Mouse (Mus musculus) G1E (cell line): ENCODE measurements around the gene Arl4d. TPM values are rescaled to one million over a fixed set of nuclear protein-coding genes. Genes with fewer than 3 reads are reported as not detected.
"Not testable (repeated sequence)": the region's sequence is repeated elsewhere in the genome, so short reads cannot be mapped to it uniquely, and the experiment has no call there.

Source experiments
- ATAC-seq: 2 replicates; pipeline ENCODE4 v1.8.0; 2016; ENCODE audit warnings: mild to moderate bottlenecking; ENCODE audit not compliant: insufficient number of reproducible peaks, poor library complexity, low FRiP score, severe bottlenecking; ENCODE audit errors: extremely low read depth
- DNase-seq: peaks from one replicate; pipeline ENCODE4 v3.0.0; 2012; ENCODE audit warnings: low spot score
- H3K27me3 ChIP-seq: 2 replicates; pipeline ENCODE4 v1.6.1; 2012; ENCODE audit warnings: mild to moderate bottlenecking, low read length, inconsistent platforms; ENCODE audit not compliant: insufficient read depth
- H3K36me3 ChIP-seq: replicated peaks from 2 replicates; pipeline ENCODE3; 2012; ENCODE audit warnings: mild to moderate bottlenecking, inconsistent platforms
- H3K4me1 ChIP-seq: 2 replicates; pipeline ENCODE4 v1.6.1; 2012; ENCODE audit warnings: low read depth, low read length, inconsistent platforms, mixed read lengths; ENCODE audit not compliant: insufficient read depth
- H3K4me3 ChIP-seq: 2 replicates; pipeline ENCODE4 v1.5.1; 2012; ENCODE audit warnings: low read depth, mild to moderate bottlenecking, inconsistent platforms, low read length, moderate library complexity, mixed read lengths
- H3K9me3 ChIP-seq: replicated peaks from 2 replicates; pipeline ENCODE4 v1.6.1; 2012; ENCODE audit warnings: inconsistent platforms
- CTCF ChIP-seq: IDR thresholded peaks from 2 replicates; pipeline ENCODE4 v1.5.1; 2012; ENCODE audit warnings: low read depth, low read length, inconsistent platforms, mixed read lengths
- GATA1 ChIP-seq: IDR thresholded peaks from 2 replicates; pipeline ENCODE4 v1.6.1; 2012; ENCODE audit warnings: borderline replicate concordance, low read length, inconsistent platforms, mixed read lengths
- GATA2 ChIP-seq: IDR thresholded peaks from 2 replicates; pipeline ENCODE4 v1.6.1; 2012; ENCODE audit warnings: low read depth, low read length, inconsistent platforms, borderline replicate concordance
- POLR2AphosphoS5 ChIP-seq: IDR thresholded peaks from 2 replicates; pipeline ENCODE4 v1.6.1; 2012; ENCODE audit warnings: low read depth, low read length, inconsistent platforms; ENCODE audit not compliant: insufficient replicate concordance
- TAL1 ChIP-seq: conservative IDR thresholded peaks from 2 replicates; pipeline ENCODE4 v1.6.1; 2012; ENCODE audit warnings: low read depth, low read length, inconsistent platforms, mixed read lengths
- polyA plus RNA-seq: library from polyadenylated mRNA; stranded (reverse); fragments of >175 nt; gene quantifications from 2 replicates; pipeline ENCODE4 v1.2.3, GENCODE M21; 2012
- total RNA-seq, 2 experiments: library from RNA; stranded (forward) in 1 of 2; stranded (reverse) in 1 of 2; fragments of 200-1000 nt in 1 of 2; fragments of >200 nt in 1 of 2; fragmentation: Nextera tagmentation in 1 of 2; gene quantifications; 2 replicates each; pipeline ENCODE4 v1.2.3; 2014 to 2017

Arl4d gene
- total and polyA plus RNA-seq, 3 experiments: 2.2 to 5.2 (median 3.5) TPM

DNA sequence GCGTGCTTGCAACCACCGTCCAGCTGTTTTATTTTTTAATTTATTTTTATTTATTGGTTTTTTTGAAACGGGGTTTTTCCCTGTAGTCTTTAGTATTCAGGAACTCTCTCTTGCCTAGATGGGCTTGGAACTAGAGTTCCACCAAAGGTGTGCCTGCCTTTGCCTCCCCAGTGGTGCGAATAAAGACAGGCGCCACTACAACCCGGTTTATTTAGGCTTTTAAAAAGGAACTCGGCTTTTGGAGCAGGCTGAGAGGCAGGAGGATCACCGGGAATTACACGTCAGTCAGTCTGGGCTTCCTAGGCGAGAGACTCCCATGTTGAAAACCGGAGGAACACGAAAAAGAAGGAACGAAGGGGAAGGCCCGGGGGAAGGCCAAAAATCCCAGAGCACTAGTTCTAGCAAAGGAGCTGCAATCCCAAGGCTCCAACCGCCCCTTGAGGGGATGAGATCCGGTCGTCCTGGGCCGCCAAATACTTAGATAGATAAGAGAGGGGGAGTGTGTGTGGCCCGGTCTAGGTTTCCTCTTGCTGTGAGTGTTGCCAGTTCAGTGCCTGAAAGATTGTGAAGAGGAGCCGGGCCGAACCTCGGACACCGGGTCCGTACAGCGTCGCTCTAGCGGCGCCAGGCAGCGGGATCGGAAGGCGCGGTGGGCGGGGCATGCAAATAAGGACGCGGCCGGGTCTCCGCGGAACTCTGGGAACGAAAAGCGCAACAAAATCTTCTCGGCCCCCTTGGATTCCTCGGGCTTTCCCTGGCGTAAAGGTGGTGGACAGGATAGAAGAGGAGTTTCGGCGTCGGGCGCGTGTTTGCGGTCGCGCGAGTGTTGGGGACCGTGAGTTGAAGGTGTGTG is 24.3 kb upstream of the Arl4d start:
- DNase-seq, H3K4me1 ChIP-seq, H3K36me3 ChIP-seq, H3K27me3 ChIP-seq, ATAC-seq, H3K9me3 ChIP-seq: not testable (repeated sequence)
- TF ChIP-seq POLR2AphosphoS5: 0 out of 2 replicates have a peak, but pooled peaks have one; percentile 7
- peak overlapping the region; percentile 60; the same call in 1 of the 2 replicates for H3K4me3 ChIP-seq

DNA sequence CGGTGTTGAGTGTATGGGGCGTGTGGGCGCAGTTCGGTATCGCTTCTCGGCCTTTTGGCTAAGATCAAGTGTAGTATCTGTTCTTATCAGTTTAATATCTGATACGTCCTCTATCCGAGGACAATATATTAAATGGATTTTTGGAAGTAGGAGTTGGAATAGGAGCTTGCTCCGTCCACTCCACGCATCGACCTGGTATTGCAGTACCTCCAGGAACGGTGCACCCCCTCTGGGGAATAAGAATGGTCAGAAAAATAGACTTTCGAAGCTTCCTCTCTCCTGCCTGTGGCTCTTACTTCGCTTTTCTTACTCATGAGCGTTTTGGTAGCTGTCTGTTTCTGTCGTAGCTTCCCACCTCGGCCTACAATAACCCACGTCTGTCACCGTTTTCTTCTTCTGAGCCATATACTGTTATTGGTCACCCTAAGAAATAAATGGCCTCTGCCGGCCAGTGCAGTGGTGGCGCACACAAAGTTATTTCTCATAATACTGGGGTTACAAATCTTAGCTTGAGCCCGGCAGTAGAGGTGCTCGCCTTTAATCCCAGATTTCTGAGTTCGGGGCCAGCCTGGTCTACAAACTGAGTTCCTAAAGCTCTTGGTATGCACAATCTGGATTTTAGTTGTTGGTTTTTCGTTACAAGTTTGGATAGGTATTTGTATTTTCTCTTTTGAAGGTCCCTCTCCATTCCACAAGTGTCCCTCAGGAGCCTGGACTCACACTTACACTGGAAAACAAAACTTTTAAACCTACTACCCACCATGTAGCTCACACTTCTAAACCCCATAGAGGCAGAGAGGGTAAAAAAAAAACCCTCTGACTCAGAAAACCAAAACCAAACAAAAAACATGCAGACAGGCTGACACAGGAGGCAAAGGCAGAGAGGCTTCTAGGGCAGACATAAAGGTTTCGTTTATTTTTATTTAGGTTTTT is 23.4 kb upstream of the Arl4d start:
- not testable (repeated sequence) for H3K4me3 ChIP-seq

DNA sequence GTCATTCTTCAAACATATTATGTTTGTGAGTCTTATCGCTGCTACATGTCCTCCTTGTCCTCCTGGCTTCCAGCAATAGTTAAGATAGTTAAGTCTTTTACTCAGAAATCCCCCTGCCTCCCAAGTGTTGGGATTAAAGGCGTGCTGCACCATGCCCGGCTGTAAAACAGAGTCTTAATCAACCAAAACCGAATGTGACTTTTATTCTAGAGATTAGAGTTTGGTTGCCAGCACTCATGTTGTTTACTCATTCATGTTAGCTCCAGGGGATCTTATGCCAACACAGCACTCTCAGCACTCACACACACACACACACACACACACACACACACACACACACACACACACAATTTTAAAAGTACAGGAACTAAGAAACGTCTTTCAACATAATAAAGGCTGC is 22.4 kb upstream of the Arl4d start:
- H3K4me3 ChIP-seq: no peak overlapping the region
- ATAC-seq: no peak
- H3K4me1 ChIP-seq: peaks cover 7% of the 10 kb centered on the region
- H3K27me3 ChIP-seq: peaks cover 7% of the 10 kb centered on the region
- H3K9me3 ChIP-seq: peaks cover 5% of the 10 kb centered on the region
- DNase-seq: no peak
- TF ChIP-seq GATA1 (no peak), POLR2AphosphoS5 (no peak), GATA2 (no peak), TAL1 (no peak), CTCF (no peak)
- H3K36me3 ChIP-seq: no peaks in the 10 kb centered on the region

More for the DNA sequence above, 23.4 kb upstream of the Arl4d start:
- not testable (repeated sequence) for H3K36me3 ChIP-seq, H3K4me1 ChIP-seq, H3K27me3 ChIP-seq, H3K9me3 ChIP-seq, DNase-seq
- ATAC-seq: peak; percentile 87
- TF ChIP-seq POLR2AphosphoS5: peak; percentile 96

GRCm38 (mm10) chr11:101644591-101644990 is 20.8 kb upstream of the Arl4d start:
- Histone ChIP-seq H3K27me3 (peaks cover 15% of the 10 kb centered on the region), H3K36me3 (no peaks in the 10 kb centered on the region), H3K4me3 (no peak overlapping the region), H3K9me3 (peaks cover 11% of the 10 kb centered on the region), H3K4me1 (peaks cover 7% of the 10 kb centered on the region)
- TF ChIP-seq CTCF (no peak), GATA2 (no peak), POLR2AphosphoS5 (no peak), GATA1 (no peak), TAL1 (no peak)
- DNase-seq (no peak), ATAC-seq (no peak)

GRCm38 (mm10) chr11:101645043-101645410 is 20.3 kb upstream of the Arl4d start:
- not testable (repeated sequence) for H3K9me3 ChIP-seq, H3K36me3 ChIP-seq, DNase-seq, H3K4me3 ChIP-seq, H3K4me1 ChIP-seq
- TF ChIP-seq POLR2AphosphoS5: peak; percentile 98; the same call in 1 of the 2 replicates
- ATAC-seq: peak; percentile 11
- peaks cover 15% of the 10 kb centered on the region for H3K27me3 ChIP-seq

DNA sequence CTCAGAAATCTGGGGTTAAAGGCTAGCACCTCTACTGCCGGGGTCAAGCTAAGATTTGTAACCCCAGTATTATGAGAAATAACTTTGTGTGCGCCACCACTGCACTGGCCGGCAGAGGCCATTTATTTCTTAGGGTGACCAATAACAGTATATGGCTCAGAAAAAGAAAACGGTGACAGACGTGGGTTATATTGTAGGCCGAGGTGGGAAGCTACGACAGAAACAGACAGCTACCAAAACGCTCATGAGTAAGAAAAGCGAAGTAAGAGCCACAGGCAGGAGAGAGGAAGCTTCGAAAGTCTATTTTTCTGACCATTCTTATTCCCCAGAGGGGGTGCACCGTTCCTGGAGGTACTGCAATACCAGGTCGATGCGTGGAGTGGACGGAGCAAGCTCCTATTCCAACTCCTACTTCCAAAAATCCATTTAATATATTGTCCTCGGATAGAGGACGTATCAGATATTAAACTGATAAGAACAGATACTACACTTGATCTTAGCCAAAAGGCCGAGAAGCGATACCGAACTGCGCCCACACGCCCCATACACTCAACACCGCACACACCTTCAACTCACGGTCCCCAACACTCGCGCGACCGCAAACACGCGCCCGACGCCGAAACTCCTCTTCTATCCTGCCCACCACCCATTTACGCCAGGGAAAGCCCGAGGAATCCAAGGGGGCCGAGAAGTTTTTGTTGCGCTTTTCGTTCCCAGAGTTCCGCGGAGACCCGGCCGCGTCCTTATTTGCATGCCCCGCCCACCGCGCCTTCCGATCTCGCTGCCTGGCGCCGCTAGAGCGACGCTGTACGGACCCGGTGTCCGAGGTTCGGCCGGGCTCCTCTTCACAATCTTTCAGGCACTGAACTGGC is 19.7 kb upstream of the Arl4d start:
- DNase-seq, H3K36me3 ChIP-seq, H3K4me1 ChIP-seq, H3K9me3 ChIP-seq: not testable (repeated sequence)
- ATAC-seq: peak; percentile 68
- TF ChIP-seq POLR2AphosphoS5: peak; percentile 73
- Histone ChIP-seq H3K27me3 (peaks cover 13% of the 10 kb centered on the region), H3K4me3 (peak overlapping the region; percentile 13; the same call in 1 of the 2 replicates)

DNA sequence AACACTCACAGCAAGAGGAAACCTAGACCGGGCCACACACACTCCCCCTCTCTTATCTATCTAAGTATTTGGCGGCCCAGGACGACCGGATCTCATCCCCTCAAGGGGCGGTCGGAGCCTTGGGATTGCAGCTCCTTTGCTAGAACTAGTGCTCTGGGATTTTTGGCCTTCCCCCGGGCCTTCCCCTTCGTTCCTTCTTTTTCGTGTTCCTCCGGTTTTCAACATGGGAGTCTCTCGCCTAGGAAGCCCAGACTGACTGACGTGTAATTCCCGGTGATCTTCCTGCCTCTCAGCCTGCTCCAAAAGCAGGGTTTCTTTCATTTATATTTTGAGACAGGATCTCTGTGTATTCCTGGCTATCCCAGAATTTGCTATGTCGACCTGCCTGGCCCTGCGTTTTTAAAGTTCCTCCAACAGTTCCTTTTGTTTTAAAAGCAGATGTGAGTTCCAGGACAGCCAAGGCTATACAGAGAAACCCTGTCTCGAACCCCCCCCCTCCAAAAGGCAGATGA is 19.0 kb upstream of the Arl4d start:
- Histone ChIP-seq H3K27me3 (peaks cover 13% of the 10 kb centered on the region), H3K4me3 (peak overlapping the region; percentile 13; the same call in 1 of the 2 replicates)
- H3K9me3 ChIP-seq, H3K36me3 ChIP-seq, DNase-seq, ATAC-seq, H3K4me1 ChIP-seq: not testable (repeated sequence)

GRCm38 (mm10) chr11:101647093-101647492 is 18.2 kb upstream of the Arl4d start:
- not testable (repeated sequence) for ATAC-seq, H3K4me3 ChIP-seq, H3K36me3 ChIP-seq, DNase-seq, H3K9me3 ChIP-seq, H3K4me1 ChIP-seq
- H3K27me3 ChIP-seq: peaks cover 13% of the 10 kb centered on the region
